In the genomic region with DNA sequence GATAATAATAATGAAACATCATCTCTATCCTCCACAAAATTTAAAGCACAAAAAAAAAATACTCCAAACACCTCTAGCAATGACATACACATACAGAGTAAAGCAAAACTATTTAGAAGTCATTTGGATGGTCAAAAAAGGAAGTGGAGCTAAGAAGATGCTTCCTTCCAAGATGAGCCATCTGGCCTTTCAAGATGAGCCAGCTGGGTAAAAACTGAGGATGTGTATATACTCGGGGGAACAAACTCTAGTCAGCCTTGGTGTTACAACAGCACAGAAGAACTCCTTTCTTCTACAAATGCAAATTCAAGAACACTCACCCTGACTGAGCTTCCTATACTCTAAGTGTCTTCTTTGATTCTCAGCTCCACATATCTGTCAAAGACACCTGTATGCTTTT, we compare ENCODE assay signal across 19 mouse cellular contexts.
"Had no signal": no experiment of that assay in that cellular context is flagged by ENCODE, and none has a peak within 500 bp of the region (broad histone marks: within the 10 kb centered on the region; RNA-seq: fewer than 3 reads in every experiment).

No protein-coding gene starts in this region.

- H3K36me3 ChIP-seq: limb, embryonic 12.5 days; limb, embryonic 15.5 days; midbrain, embryonic 12.5 days; midbrain, embryonic 15.5 days; neural tube, embryonic 13.5 days; stomach, embryonic 15.5 days had no signal

- ATAC-seq: intestine, embryonic 16.5 days; liver, postnatal 0 days; lung, postnatal 0 days; midbrain, embryonic 15.5 days had no signal

- DNase-seq: kidney, adult 18-20 months; kidney, adult 9 months; kidney, postnatal 14 days; kidney, postnatal 4 days; left cerebral cortex, postnatal 4 days; liver, postnatal 0 days; lung, embryonic 14.5 days; retina, postnatal 1 day; right cerebral cortex, postnatal 4 days; thymus, adult 18-20 months; thymus, postnatal 36 days had no signal

- H3K27me3 ChIP-seq: limb, embryonic 12.5 days; limb, embryonic 15.5 days; midbrain, embryonic 12.5 days; midbrain, embryonic 15.5 days; neural tube, embryonic 13.5 days; stomach, embryonic 15.5 days had no signal
